Mouse (Mus musculus): ENCODE data around the gene Tnfrsf18. TPM values are rescaled to one million over a fixed set of nuclear protein-coding genes. Genes with fewer than 3 reads are reported as not detected.

Gene Tnfrsf18
- polyA plus RNA-seq (2015; fragmentation: Nextera tagmentation; extraction: Ambion mirVana) = 2.2 and 3.3 TPM in 2 replicates

DNA sequence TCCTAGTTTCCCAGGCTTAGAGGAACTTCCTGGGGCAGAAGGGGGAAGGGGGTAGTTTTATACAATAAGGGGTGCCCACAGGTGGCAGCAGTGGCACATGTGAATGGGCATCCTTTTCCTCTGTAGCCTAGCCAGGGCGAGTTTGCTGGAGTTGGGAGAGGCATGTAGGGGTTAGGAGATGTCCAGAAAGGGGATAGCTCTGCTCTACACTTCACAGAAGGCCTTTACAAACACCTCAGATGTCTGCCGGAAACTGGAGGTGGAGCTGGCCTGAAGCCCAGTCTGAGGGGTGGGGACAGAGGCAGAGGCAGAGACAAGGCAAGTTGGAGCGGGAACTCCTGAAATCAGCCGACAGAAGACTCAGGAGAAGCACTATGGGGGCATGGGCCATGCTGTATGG, at the start of gene Tnfrsf18:
Gene Tnfrsf18, plus strand, starts transcription at position 152 of the 400 bp plus-strand sequence.
- WGBS = 20% methylated on average over 4 of the region's 4 CpGs
- peak within 1 kb of the TSS; percentile 17; the same call in 1 of the 2 replicates for H3K4me2 ChIP-seq (replicated peaks; ENCODE audit: low read depth)
- no peak within 1 kb of the TSS for H3K4me3 ChIP-seq (ENCODE audit: low read depth, low read length)
- H3K27ac ChIP-seq (replicated peaks) = peak within 1 kb of the TSS; percentile 65
- no peaks in the 10 kb centered on the region for H3K9me3 ChIP-seq (ENCODE audit: control insufficient read depth, low read length)
- peak within 1 kb of the TSS; percentile 8; the same call in 1 of the 2 replicates for H3K9ac ChIP-seq (ENCODE audit: low read length)
- no peaks in the 10 kb centered on the region for H3K36me3 ChIP-seq (ENCODE audit: control insufficient read depth, insufficient read depth, low read length)
- DNase-seq (ENCODE audit: low spot score) (peak; percentile 79), ATAC-seq (ENCODE audit: low FRiP score, low TSS enrichment) (peak; percentile 52)
- H3K4me1 ChIP-seq (replicated peaks; ENCODE audit: control insufficient read depth, insufficient read depth) = peaks cover 5% of the 10 kb centered on the region
- no peaks in the 10 kb centered on the region for H3K27me3 ChIP-seq (ENCODE audit: control insufficient read depth, insufficient read depth, low read length)
- TF ChIP-seq EP300 (optimal IDR thresholded peaks at IDR 0.05) (no peak), CTCF (IDR thresholded peaks at IDR 0.05; ENCODE audit: low read depth) (peak; percentile 48)

DNA sequence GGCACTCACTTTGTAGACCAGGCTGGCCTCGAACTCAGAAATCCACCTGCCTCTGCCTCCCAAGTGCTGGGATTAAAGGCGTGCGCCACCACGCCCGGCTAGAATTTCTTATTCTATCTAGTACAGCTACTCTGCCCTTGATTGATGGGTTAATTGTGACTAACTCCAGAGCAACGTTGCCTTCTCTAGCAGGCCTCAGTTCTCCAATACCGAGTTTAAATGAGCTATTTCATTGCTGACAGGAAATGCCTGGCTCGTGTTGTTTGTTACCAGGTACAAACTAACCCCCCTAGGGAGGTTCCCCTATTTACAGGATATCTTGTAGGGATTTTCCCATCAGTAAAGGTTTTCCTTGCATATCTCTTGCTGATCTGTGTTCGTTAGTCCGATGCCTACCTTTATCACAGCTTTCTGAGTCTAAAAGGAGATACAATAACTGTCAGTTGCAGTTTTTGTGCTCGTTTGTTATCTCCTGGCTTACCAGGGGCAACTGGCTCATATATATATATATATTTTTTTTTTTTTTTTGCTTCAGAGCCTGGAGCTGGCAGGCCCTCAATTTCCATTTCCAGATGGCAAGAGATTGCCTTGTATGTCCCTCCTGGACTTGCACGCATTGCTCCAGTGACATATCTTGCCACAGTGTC, 44.4 kb upstream of the Tnfrsf18 start:
- WGBS = 75% methylated on average over 12 of the region's 12 CpGs
- no peak overlapping the region for H3K9ac ChIP-seq (ENCODE audit: low read length)
- ATAC-seq (ENCODE audit: low FRiP score, low TSS enrichment) (no peak), DNase-seq (ENCODE audit: low spot score) (no peak)
- H3K4me1 ChIP-seq (replicated peaks; ENCODE audit: control insufficient read depth, insufficient read depth) = no peaks in the 10 kb centered on the region
- H3K4me2 ChIP-seq (replicated peaks; ENCODE audit: low read depth) = no peak overlapping the region
- H3K4me3 ChIP-seq (ENCODE audit: low read depth, low read length) = no peak overlapping the region
- no peaks in the 10 kb centered on the region for H3K27me3 ChIP-seq (ENCODE audit: control insufficient read depth, insufficient read depth, low read length)
- H3K9me3 ChIP-seq (ENCODE audit: control insufficient read depth, low read length) = no peaks in the 10 kb centered on the region
- TF ChIP-seq EP300 (optimal IDR thresholded peaks at IDR 0.05) = no peak
- no peak for TF ChIP-seq CTCF (IDR thresholded peaks at IDR 0.05; ENCODE audit: low read depth)
- no peaks in the 10 kb centered on the region for H3K36me3 ChIP-seq (ENCODE audit: control insufficient read depth, insufficient read depth, low read length)
- no peak overlapping the region for H3K27ac ChIP-seq (replicated peaks)

DNA sequence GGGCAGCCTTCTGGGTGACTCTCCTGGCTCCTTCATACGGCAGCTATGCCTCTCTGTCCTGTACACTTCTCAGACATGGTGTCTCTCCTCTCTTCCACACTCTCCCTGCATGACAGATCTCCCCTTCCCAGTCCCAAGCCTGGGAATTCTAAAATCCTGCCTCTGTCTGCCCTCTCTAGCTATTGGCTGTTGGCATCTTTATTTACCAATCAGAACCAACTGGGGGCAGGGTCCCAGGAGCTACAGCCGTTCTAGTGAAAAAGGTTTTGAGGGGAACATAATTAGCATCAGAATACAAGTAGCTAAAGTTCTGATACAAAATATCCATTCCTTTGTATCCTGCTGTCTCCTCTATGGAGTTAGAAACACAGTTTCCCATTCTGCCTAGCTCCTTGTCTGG, 42.2 kb upstream of the Tnfrsf18 start:
- Histone ChIP-seq H3K36me3 (ENCODE audit: control insufficient read depth, insufficient read depth, low read length) (no peaks in the 10 kb centered on the region), H3K27me3 (ENCODE audit: control insufficient read depth, insufficient read depth, low read length) (no peaks in the 10 kb centered on the region), H3K4me3 (ENCODE audit: low read depth, low read length) (no peak overlapping the region), H3K27ac (replicated peaks) (no peak overlapping the region), H3K4me1 (replicated peaks; ENCODE audit: control insufficient read depth, insufficient read depth) (no peaks in the 10 kb centered on the region), H3K9ac (ENCODE audit: low read length) (no peak overlapping the region), H3K4me2 (replicated peaks; ENCODE audit: low read depth) (no peak overlapping the region), H3K9me3 (ENCODE audit: control insufficient read depth, low read length) (no peaks in the 10 kb centered on the region)
- 15% methylated on average over 2 of the region's 2 CpGs for WGBS
- DNase-seq (ENCODE audit: low spot score) = no peak
- TF ChIP-seq CTCF (IDR thresholded peaks at IDR 0.05; ENCODE audit: low read depth) (no peak), EP300 (optimal IDR thresholded peaks at IDR 0.05) (no peak)
- ATAC-seq (ENCODE audit: low FRiP score, low TSS enrichment) = no peak

GRCm38 (mm10) chr4:155991211-155991907, 34.6 kb upstream of the Tnfrsf18 start:
- TF ChIP-seq EP300 (optimal IDR thresholded peaks at IDR 0.05) = no peak
- no peak for TF ChIP-seq CTCF (IDR thresholded peaks at IDR 0.05; ENCODE audit: low read depth)
- H3K4me1 ChIP-seq (replicated peaks; ENCODE audit: control insufficient read depth, insufficient read depth) = peaks cover 11% of the 10 kb centered on the region
- H3K9ac ChIP-seq (ENCODE audit: low read length) = peak overlapping the region; percentile 78
- peak overlapping the region; percentile 96 for H3K4me2 ChIP-seq (replicated peaks; ENCODE audit: low read depth)
- H3K27ac ChIP-seq (replicated peaks) = peak overlapping the region; percentile 95
- H3K9me3 ChIP-seq (ENCODE audit: control insufficient read depth, low read length) = no peaks in the 10 kb centered on the region
- ATAC-seq (ENCODE audit: low FRiP score, low TSS enrichment) (peak; percentile 1; the same call in 1 of the 2 replicates), DNase-seq (ENCODE audit: low spot score) (peak; percentile 31)
- 77% methylated on average over 22 of the region's 22 CpGs for WGBS
- H3K36me3 ChIP-seq (ENCODE audit: control insufficient read depth, insufficient read depth, low read length) = 0 out of 2 replicates have a peak, but pooled peaks cover 2% of the 10 kb centered on the region
- no peaks in the 10 kb centered on the region for H3K27me3 ChIP-seq (ENCODE audit: control insufficient read depth, insufficient read depth, low read length)
- H3K4me3 ChIP-seq (ENCODE audit: low read depth, low read length) = peak overlapping the region; percentile 92

- WGBS = 18% methylated on average over 36 of the region's 37 CpGs
- no peak for TF ChIP-seq EP300 (optimal IDR thresholded peaks at IDR 0.05)
- no peak for TF ChIP-seq CTCF (IDR thresholded peaks at IDR 0.05; ENCODE audit: low read depth)
- DNase-seq (ENCODE audit: low spot score) (no peak), ATAC-seq (ENCODE audit: low FRiP score, low TSS enrichment) (peak; percentile 9; the same call in 1 of the 2 replicates)
- H3K4me2 ChIP-seq (replicated peaks; ENCODE audit: low read depth) = peak overlapping the region; percentile 96
- H3K4me1 ChIP-seq (replicated peaks; ENCODE audit: control insufficient read depth, insufficient read depth) = peaks cover 11% of the 10 kb centered on the region
- H3K27ac ChIP-seq (replicated peaks) = peak overlapping the region; percentile 95
- peaks cover 2% of the 10 kb centered on the region; the same call in 1 of the 2 replicates for H3K36me3 ChIP-seq (ENCODE audit: control insufficient read depth, insufficient read depth, low read length)
- peak overlapping the region; percentile 92 for H3K4me3 ChIP-seq (ENCODE audit: low read depth, low read length)
- H3K27me3 ChIP-seq (ENCODE audit: control insufficient read depth, insufficient read depth, low read length) = no peaks in the 10 kb centered on the region
- H3K9ac ChIP-seq (ENCODE audit: low read length) = peak overlapping the region; percentile 78
- no peaks in the 10 kb centered on the region for H3K9me3 ChIP-seq (ENCODE audit: control insufficient read depth, low read length)
Measured at GRCm38 (mm10) chr4:155991908-155992230, 34.1 kb upstream of the Tnfrsf18 start.

All from stomach, postnatal 0 days (tissue).